Mouse (Mus musculus) gonadal fat pad, adult 2 months (tissue): ENCODE results near the gene Zfp30. TPM values are rescaled to one million over a fixed set of nuclear protein-coding genes. Genes with fewer than 3 reads are reported as not detected.

ENCODE experiments used
- DNase-seq: peaks from one replicate; pipeline ENCODE4 v3.0.0-alpha.2; 2012; ENCODE audit warnings: low read depth
- polyA plus RNA-seq: library from polyadenylated mRNA; depleted of rRNA; stranded (reverse); fragments of >200 nt; gene quantifications from 2 replicates; pipeline ENCODE4 v1.2.3, GENCODE M21; 2012; rRNA removed

Zfp30 gene
- polyA plus RNA-seq, 1 experiment = 1.5 TPM

DNA sequence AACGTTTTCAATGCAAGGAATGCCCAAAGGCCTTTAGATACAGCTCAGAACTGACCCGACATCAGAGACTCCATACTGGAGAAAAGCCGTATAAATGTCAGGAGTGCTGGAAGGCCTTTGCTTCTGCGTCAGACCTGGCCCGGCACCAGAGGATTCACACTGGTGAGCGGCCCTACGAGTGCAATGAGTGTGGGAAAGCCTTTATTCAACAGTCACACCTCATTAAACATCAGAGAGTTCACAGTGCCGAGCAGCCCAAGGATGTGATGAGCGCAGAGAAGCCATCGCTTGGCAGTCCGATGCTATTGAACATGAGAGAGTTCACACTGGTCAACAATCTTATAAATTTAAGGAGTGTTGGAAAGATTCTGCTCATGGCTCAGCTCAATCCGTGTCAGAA lies 46.0 kb downstream of the Zfp30 start:
- DNase-seq = no peak

DNA sequence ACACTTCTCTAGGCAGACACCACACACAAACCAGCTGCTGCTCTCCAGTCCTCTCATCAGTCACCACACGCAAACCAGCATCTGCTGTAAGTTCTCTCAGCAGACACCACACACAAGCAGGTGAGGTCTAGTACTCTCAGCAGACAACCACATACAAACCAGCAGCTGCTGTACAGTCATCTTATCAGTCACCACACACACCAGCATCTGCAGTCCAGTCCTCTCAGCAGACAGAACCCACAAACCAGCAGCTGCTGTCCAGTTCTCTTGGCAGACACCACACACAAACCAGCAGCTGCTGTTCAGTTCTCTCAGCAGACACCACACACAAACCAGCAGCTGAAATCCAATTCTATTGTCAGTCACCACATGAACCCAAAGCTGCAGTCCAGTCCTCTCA lies 53.0 kb downstream of the Zfp30 start:
- DNase-seq = no peak

DNA sequence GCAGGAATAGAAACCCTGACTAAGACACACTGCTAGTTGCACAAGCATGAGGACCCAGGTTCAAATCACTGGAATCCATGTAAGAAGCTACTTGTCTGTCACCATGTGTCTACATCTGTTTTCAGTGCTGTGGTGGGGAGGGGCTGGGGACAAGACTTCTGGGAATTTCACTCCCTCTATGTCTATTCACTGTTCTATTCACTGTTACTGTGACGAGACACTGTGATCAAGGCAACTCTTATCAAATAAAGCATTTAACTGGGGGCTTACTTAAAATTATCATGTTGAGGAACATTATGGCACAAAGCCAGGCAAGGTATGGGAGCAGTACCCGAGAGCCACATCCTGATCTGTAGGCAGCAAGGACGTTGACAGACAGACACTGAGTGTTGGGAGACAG lies 55.5 kb downstream of the Zfp30 start:
- DNase-seq = no peak

DNA sequence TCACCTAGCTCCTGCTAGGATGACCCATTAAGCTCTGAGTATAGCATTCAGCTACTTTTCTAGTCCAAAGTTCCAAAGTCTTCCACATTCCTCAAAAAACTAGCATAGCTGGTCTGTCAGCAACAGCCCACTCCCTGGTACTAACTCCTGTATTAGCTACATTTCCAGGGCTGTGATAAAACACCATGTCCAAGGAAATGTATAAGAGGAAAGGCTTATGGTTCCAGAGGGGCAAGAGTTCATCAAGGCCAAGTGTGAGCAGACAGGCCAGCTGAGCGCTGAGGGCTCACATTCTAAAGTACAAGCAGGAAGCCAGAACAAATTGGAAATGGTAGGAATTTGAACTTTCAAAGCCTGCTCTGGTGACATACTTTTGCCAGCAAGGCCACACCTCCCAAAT lies 58.3 kb downstream of the Zfp30 start:
- DNase-seq = no peak

Other genes with a start within 250 kb of the Zfp30 start
- gene Catsperg2, start 57.0 kb upstream of the Zfp30 start, polyA plus RNA-seq = 0.55 and 1.2 TPM in 2 replicates
- gene Zfp84, start 15.4 kb upstream of the Zfp30 start, polyA plus RNA-seq = 4.9 and 5.2 TPM in 2 replicates
- 3.0 and 4.6 TPM in 2 replicates for gene Zfp790, start 32.1 kb downstream of the Zfp30 start, polyA plus RNA-seq
- 0.20 and 0.37 TPM in 2 replicates for gene Zfp940, start 69.7 kb downstream of the Zfp30 start, polyA plus RNA-seq
- gene Zfp420, start 76.0 kb downstream of the Zfp30 start, polyA plus RNA-seq = 2.0 and 2.1 TPM in 2 replicates
- 2.9 and 3.5 TPM in 2 replicates for gene Zfp27, start 122.6 kb downstream of the Zfp30 start, polyA plus RNA-seq
- 2.3 and 2.5 TPM in 2 replicates for gene Zfp383, start 124.2 kb downstream of the Zfp30 start, polyA plus RNA-seq
- 5.4 and 5.7 TPM in 2 replicates for gene Zfp74, start 170.1 kb downstream of the Zfp30 start, polyA plus RNA-seq
- 4.4 and 5.2 TPM in 2 replicates for gene Zfp568, start 200.0 kb downstream of the Zfp30 start, polyA plus RNA-seq